Mouse (Mus musculus) frontal cortex, postnatal 36 days (tissue): ENCODE measurements around the gene Clec5a.
"Not testable (repeated sequence)": the region's sequence is repeated elsewhere in the genome, so short reads cannot be mapped to it uniquely, and the experiment has no call there.

ENCODE experiments used
- DNase-seq, 2 experiments: peaks; one replicate each; pipeline ENCODE4 v3.0.0; 2022; ENCODE audit warnings: low spot score in 2 of 2

The Clec5a gene

DNA sequence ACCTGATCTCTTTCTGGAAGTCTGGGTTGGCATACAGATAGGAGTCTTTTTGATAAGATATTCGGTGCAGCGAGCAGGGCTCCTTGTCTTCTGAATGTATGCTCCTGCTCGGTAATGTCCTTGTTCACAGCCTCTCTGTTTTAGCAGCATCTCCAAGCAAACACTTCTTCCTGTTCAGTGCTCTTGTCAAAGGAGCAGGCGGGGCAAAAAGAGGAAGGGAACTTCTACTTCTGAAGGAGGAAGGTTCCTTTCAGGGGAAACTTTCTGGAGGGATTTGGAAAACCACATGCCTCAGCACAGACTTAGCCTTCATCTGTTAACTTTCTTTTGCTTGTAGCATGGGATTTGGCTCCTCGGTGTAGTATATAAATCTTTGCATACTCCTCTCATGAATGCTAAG is at the start of gene Clec5a:
Clec5a (minus strand) TSS at position 177 of the 400 bp plus-strand sequence.
- DNase-seq, result no peak

DNA sequence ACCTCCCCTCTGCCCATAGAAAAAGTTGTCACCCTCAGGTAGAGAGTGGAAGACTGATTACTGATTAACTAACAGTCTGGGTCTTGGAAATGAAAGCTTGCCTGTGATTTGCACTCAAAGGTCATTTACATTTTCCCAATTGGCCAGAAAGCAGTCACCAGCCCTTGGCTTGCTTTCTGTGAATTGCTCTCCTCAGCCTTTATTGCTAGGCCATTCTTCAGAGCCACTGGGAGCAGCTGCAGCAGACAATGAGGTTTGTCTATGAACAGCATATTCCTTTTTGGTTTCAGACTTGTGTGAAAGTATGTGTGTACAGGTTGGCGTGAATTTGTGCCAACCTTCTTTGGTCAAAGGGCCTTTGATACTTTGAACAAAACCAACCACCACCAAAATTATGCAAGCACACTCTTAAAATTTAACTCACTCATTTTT is 49.0 kb upstream of the Clec5a start:
- DNase-seq, result no peak

DNA sequence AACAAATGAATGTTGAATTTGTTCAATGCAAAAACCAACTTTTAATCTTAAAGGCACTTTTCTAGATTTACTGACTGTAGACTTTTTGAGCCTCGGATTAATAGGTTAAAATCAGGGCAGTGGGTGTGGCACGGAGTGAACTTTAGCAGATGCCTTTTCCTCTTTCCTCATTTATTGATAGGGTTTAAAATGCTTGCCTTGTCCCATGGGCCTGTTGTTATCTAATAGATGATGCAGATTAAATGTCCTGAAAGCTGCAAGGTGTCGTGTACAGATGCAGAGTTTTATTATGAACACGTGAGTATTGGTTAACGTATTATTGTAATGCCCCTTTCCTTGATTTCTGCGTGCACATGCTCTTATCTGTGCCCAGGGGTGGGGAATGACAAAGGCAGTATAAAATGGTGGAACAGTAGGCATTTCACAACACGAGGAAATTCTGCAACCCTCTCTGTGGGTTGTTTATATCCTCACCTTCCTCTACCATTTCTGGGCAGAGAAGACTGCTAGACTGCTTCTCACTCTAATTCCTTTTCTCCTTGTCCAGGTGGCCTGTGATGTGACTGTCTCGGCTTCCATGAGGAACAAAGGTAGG is 42.9 kb upstream of the Clec5a start, which contains the start of gene Mgam:
Mgam (plus strand) TSS at position 426 of the 595 bp plus-strand sequence.
- no peak for DNase-seq

DNA sequence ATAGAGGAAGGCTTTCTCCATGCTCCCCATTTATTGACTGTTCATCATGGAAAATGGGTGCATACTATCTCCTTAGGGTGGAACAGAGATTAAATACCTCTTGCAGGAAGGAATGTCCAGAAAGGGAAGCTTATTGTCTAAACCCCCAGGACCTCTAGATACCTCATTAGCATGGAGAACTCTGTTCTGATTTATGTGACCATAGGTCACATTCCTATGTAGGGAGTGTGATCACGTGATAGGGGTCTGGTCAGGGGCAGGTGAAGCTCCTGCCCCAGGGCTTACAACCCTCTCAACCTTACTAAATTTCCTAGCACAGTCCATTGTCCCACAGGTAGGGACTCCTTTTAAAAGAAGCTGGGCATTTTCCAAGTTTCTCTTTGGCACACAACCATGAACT is 40.5 kb upstream of the Clec5a start:
- no peak for DNase-seq

DNA sequence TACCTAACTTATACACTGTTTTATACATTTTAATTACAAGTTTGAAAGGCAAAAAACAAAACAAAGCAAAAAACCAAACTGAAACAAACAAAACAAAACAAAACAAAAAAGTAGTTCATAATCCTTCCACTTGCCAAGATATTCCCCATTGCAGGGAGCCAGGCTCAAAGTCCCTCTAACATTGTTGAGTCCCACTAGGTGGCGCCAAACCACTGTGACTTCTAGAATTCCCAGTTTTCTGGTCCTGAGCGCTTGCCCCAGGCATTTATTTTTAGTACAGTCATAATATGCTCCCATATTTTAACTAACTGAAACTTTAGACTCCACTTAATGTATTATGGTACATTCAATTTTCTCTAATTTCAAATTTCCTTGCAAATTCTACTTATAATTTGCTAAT is 32.3 kb upstream of the Clec5a start:
- peak; percentile 68 to 70 for DNase-seq

DNA sequence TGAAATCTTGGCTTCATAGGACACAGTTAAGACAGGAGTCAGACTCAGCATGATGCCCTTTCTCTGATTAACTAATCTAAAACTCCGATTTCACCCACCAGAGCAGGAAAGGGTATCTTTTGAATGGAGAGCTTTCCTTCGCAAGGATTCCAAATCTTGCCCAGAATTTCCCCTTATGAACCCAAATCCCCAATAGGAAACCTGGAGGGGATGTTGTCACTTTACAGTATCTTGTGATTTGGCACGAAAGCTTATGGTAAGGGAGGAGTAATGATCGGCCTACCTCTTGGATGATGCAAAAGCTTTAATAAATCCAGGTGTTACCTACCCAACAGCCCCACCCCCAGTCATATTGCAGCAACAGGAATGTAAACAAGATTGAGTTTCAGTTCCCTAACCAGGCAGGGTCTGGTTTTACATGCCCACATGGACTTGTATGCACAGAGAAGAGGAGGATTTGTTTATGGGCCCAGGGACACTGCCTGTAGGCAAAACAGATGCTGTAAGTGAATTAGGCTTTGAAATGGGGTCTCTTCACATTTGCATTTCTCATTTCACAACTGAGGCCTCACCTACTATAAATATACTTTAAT is 27.7 kb upstream of the Clec5a start, which contains the start of gene Tas2r138:
Tas2r138 (minus strand) TSS at position 51 of the 593 bp plus-strand sequence.
- DNase-seq, result no peak

DNA sequence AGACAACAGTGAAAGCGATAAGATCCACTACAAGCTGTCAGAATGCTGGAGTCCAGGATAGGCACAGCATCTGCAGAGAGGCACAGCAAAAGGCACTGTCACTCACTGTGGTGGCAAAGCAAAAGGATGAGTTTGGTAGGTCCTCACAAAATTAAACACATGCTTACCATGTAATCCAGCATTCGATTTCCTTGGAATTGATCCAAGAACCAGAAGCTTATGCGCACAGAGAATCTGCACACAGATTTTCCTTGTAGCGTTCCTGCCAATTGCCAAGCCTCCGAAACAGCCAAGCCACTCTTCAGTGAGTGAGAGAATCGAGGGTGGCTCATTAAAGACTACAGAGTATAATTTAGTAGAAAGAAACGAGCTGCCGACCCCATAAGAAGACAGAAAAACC is 24.6 kb upstream of the Clec5a start:
- DNase-seq, result peak; percentile 23 to 29

GRCm38 (mm10) chr6:40607431-40607830 is 21.8 kb upstream of the Clec5a start:
- peak; percentile 79 to 91 for DNase-seq

GRCm38 (mm10) chr6:40598546-40598945 is 12.9 kb upstream of the Clec5a start:
- not testable (repeated sequence) for DNase-seq

GRCm38 (mm10) chr6:40594804-40595550 is 9.4 kb upstream of the Clec5a start:
- no peak for DNase-seq

DNA sequence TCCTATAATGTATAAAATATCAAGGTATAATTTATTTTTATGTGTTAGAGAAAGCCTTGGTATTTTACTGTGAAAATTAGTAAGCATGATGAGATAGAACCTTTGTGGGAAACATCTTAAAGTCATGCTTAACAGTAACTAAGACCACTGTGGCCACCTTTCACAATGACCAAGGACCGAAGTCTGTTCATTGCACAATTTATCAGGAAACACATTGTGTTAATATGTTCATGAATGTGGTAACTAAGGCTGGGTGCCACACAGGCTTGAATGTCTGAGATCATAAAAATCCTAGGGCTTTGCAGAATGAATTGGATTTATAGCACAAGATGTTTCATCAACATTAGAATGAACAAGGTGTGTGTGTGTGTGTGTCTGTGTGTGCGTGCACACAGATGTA is 2.7 kb upstream of the Clec5a start:
- no peak for DNase-seq

- DNase-seq, result no peak
Measured at GRCm38 (mm10) chr6:40584336-40584735, 1.3 kb downstream of the Clec5a start.

GRCm38 (mm10) chr6:40576305-40576704 is 9.3 kb downstream of the Clec5a start:
- DNase-seq, result no peak

GRCm38 (mm10) chr6:40573618-40574017 is 12.0 kb downstream of the Clec5a start:
- no peak for DNase-seq

DNA sequence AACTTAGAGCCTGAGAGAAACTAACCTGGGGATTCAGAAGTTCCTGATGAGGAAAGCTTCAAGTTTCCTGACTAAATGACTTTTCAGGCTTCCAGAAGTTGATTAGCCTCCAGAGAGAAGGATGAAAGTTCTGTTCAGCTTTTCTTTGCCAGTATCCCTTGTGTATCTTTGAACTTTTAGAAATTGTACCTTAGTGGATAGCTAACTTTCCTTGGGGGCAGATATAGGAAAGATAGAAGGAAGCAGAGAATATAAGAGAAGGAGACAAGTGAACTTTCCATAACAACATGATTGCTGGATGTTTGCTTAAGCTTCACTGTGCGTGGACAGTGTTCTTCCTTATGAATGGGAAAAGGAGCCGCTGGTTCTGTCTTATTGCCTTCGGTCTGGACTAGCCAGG is 16.4 kb downstream of the Clec5a start, which contains the start of gene Olfr460:
Olfr460 (plus strand) TSS at position 301 of the 400 bp plus-strand sequence.
- DNase-seq, result no peak

GRCm38 (mm10) chr6:40554950-40555349 is 30.7 kb downstream of the Clec5a start, which contains the start of gene Olfr461:
TSS of gene Olfr461 (minus strand) at chr6:40555050.
- DNase-seq, result no peak

DNA sequence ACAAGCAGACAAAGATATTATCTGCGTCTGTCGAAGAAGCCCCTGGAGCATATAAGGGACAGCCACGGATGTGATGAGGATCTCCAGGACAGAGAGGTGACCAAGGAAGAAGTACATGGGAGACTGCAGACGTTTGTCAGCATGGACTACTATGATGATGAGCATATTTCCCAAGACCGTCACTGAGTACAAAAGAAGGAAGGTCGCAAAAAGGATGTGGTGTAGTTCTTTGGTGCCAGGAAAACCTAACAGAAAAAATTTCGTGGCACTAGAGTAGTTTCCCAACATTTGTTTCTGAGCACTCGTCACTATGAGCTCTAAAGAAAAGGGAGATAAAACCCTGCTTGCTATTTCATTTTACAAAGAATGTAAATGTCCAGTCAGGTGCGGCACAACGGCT is 40.9 kb downstream of the Clec5a start:
- no peak for DNase-seq
